Mouse (Mus musculus) heart, adult 2 months (tissue): ENCODE measurements around the gene Gm8926.
"Not testable (repeated sequence)": the region's sequence is repeated elsewhere in the genome, so short reads cannot be mapped to it uniquely, and the experiment has no call there.

Experiments used
- CTCF ChIP-seq: fragments of 200-600 bp; IDR thresholded peaks from 2 replicates; pipeline ENCODE4 v1.8.1; 2022; ENCODE audit warnings: antibody characterized with exemption, mild to moderate bottlenecking, moderate library complexity
- EP300 ChIP-seq: fragments of 200-500 bp; IDR thresholded peaks from 2 replicates; pipeline ENCODE4 v1.6.1; 2011; ENCODE audit warnings: low read depth, low read length, control low read depth; ENCODE audit not compliant: insufficient read depth
- POLR2A ChIP-seq: fragments of 200-500 bp; IDR thresholded peaks from 2 replicates; pipeline ENCODE4 v1.6.1; 2011; ENCODE audit warnings: mild to moderate bottlenecking, low read depth, low read length, control low read depth; ENCODE audit not compliant: insufficient read depth

DNA sequence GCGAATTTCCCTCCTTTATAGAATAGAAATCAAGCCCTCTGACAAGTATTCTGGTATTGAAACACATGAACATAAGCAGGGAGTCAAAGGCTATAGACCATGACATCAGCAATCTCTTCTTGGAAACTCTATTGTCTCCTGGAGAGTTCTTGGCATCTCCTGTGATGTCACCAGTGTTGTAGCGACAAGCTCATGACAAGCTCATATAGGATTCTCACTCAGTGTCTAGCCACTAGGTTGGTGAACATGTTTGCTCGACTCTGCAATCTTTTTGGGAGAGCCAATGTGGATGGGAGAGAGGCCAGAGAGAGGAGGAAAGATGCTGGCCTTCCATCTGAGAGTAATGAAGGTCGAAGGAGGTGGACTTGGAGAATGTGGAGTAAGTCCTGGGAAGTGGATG is at the start of gene Gm8926:
- not testable (repeated sequence) for TF ChIP-seq POLR2A, CTCF, EP300
